In genomic region chr2:167574814-167575213, GRCm38 (mm10) we compare ENCODE assay signal across 14 mouse cellular contexts. TPM values are rescaled to one million over a fixed set of nuclear protein-coding genes. Genes with fewer than 3 reads are reported as not detected.
DNase-seq lines count a peak whose midpoint lies in the region; TF ChIP-seq lines count a peak whose summit lies in the region.
"Had no signal": no experiment of that assay in that cellular context is flagged by ENCODE, and none has a peak within 500 bp of the region (broad histone marks: within the 10 kb centered on the region; RNA-seq: fewer than 3 reads in every experiment).

No protein-coding gene starts in this region.

- H3K4me3 ChIP-seq in kidney, adult 2 months (ENCODE audit: insufficient read depth, low read depth, low read length), result no peak overlapping the region
- H3K4me3 ChIP-seq: forebrain, embryonic 12.5 days; hindbrain, embryonic 12.5 days; midbrain, embryonic 10.5 days had no signal

- DNase-seq in kidney, adult 2 months, result peak; percentile 51
- no peak for DNase-seq in kidney, postnatal 14 days
- peak; percentile 83 for DNase-seq in adrenal gland, postnatal 14 days
- DNase-seq in heart, adult 8-10 months (ENCODE audit: low spot score), result peak; percentile 77
- DNase-seq in lung, postnatal 36 days, result peak; percentile 61
- no peak for DNase-seq in layer of hippocampus, postnatal 14 days (ENCODE audit: low spot score in 2 of 2)
- no peak for DNase-seq in cerebellum, postnatal 36 days
- DNase-seq in spleen, postnatal 36 days (ENCODE audit: low spot score in 2 of 2), result no peak
- DNase-seq: cerebellum, postnatal 14 days had no signal

- WGBS in kidney, adult 2 months, result 59% methylated on average over 9 of the region's 9 CpGs

- no peaks in the 10 kb centered on the region for H3K36me3 ChIP-seq in kidney, adult 2 months (ENCODE audit: control insufficient read depth, insufficient read depth, low read length)
- H3K36me3 ChIP-seq: forebrain, embryonic 12.5 days; hindbrain, embryonic 12.5 days; midbrain, embryonic 10.5 days had no signal

- H3K27me3 ChIP-seq in kidney, adult 2 months (replicated peaks; ENCODE audit: control insufficient read depth, insufficient read depth, low read length), result no peaks in the 10 kb centered on the region
- H3K27me3 ChIP-seq: CH12.LX; forebrain, embryonic 12.5 days had no signal

- no peaks in the 10 kb centered on the region for H3K4me1 ChIP-seq in kidney, adult 2 months (ENCODE audit: control insufficient read depth, insufficient read depth, low read length)

- no peak for TF ChIP-seq POLR2A in kidney, adult 2 months (IDR thresholded peaks at IDR 0.05; ENCODE audit: low read depth, low read length)

- H3K27ac ChIP-seq in kidney, adult 2 months (ENCODE audit: insufficient read depth, low read depth, low read length), result no peak overlapping the region
- H3K27ac ChIP-seq: forebrain, embryonic 12.5 days; hindbrain, embryonic 12.5 days; midbrain, embryonic 10.5 days had no signal

- no peak for TF ChIP-seq CTCF in kidney, adult 2 months (conservative IDR thresholded peaks at IDR 0.05; ENCODE audit: insufficient read depth, insufficient read length, low read depth, low read length)

RNA-seq across cellular contexts. Expression of gene Snai1, which starts 36.8 kb away (rescaled TPM):
- 10.4 and 13.2 TPM in 2 replicates for polyA plus RNA-seq in kidney, adult 2 months (2012; rRNA removed)
- 7.2 and 10.6 TPM in 2 replicates for total RNA-seq in adrenal gland, postnatal 14 days (2021)
- 1 to 10 TPM; 1.2 to 2.2 (median 1.4) TPM for total RNA-seq in heart, adult 8-10 months (2022)
- under 1 TPM; 0.53 to 0.79 TPM for total RNA-seq in layer of hippocampus, postnatal 14 days (2021)
- polyA plus RNA-seq: activated CD4-positive, CD25-positive, alpha-beta regulatory T cell, adult 4 months had no signal

RNA-seq across cellular contexts. Expression of gene Ube2v1, which starts 57.1 kb away (rescaled TPM):
- polyA plus RNA-seq in kidney, adult 2 months (2012; rRNA removed), result 108 and 114 TPM in 2 replicates
- total RNA-seq in adrenal gland, postnatal 14 days (2021), result 172 and 174 TPM in 2 replicates
- 100 to 1,000 TPM; 120 to 152 (median 139) TPM for total RNA-seq in heart, adult 8-10 months (2022)
- total RNA-seq in layer of hippocampus, postnatal 14 days (2021), result 100 to 1,000 TPM; 242 to 247 TPM

Comparison
In these comparisons a context has a peak if more than half of its experiments do, and no peak if none do; other contexts are left out.
1. DNase-seq: peak in kidney, adult 2 months (single experiment), adrenal gland, postnatal 14 days (single experiment), heart, adult 8-10 months (single experiment) and lung, postnatal 36 days (single experiment); none in kidney, postnatal 14 days (single experiment), layer of hippocampus, postnatal 14 days (0 of 2), cerebellum, postnatal 36 days (0 of 2) and spleen, postnatal 36 days (0 of 2).